Mouse (Mus musculus) left cerebral cortex, adult 2 months (tissue): Measurements from ENCODE around the gene Olfr455. TPM values are rescaled to one million over a fixed set of nuclear protein-coding genes. Genes with fewer than 3 reads are reported as not detected.

ENCODE experiments used
- DNase-seq, 2 experiments: peaks; one replicate each; pipeline ENCODE4 v3.0.0; 2021 to 2022; ENCODE audit warnings: low spot score in 2 of 2, mixed read lengths in 1 of 2; ENCODE audit errors: extremely low spot score in 1 of 2
- H3K27ac ChIP-seq: fragments of 200-600 bp; 2 replicates; pipeline ENCODE4 v1.8.1; 2022
- H3K4me3 ChIP-seq: fragments of 200-600 bp; 2 replicates; pipeline ENCODE4 v1.8.1; 2022
- CTCF ChIP-seq: fragments of 200-600 bp; IDR thresholded peaks from 2 replicates; pipeline ENCODE4 v1.8.1; 2022; ENCODE audit warnings: antibody characterized with exemption, mild to moderate bottlenecking, moderate library complexity
- intact Hi-C: fragments of 180-260 bp; cut with DNase I; formaldehyde crosslinking; loops from one replicate; pipeline ENCODE4 v1.15.1; 2025
- long read RNA-seq, 2 experiments: library from polyadenylated mRNA; stranded (forward); transcript quantifications; one replicate each; pipeline ENCODE4 v2.0.0; 2021; ENCODE audit warnings: borderline mapping rate in 2 of 2
- total RNA-seq, 2 experiments: library from RNA; stranded (reverse); gene quantifications; 2 replicates each; pipeline ENCODE4 v1.2.3; 2021

Gene Olfr455
- not detected for total RNA-seq
- long read RNA-seq, experiment 1 = 0 reads
- long read RNA-seq, experiment 2 = 0 reads

GRCm38 (mm10) chr6:42547461-42547860 lies at the start of gene Olfr455:
TSS of gene Olfr455 (minus strand) at chr6:42547587.
- TF ChIP-seq CTCF = no peak
- intact Hi-C loops = no loop called here
- no peak for DNase-seq
- no peak within 1 kb of the TSS for H3K4me3 ChIP-seq
- no peak within 1 kb of the TSS for H3K27ac ChIP-seq

- intact Hi-C loops = no loop called here
- no peak overlapping the region for H3K27ac ChIP-seq
Measured at GRCm38 (mm10) chr6:42593138-42593882, 45.9 kb upstream of the Olfr455 start.

GRCm38 (mm10) chr6:42586569-42586968 lies 39.2 kb upstream of the Olfr455 start:
- DNase-seq = no peak
- intact Hi-C loops = loop anchor here (10.0 kb wide), 2 partner anchors 262 to 982 kb away; partner anchors contain the start of genes Ephb6 and Fam131b
- TF ChIP-seq CTCF = no peak; the same call in 1 of the 2 replicates
- Histone ChIP-seq H3K27ac (no peak overlapping the region), H3K4me3 (no peak overlapping the region)

More at GRCm38 (mm10) chr6:42593138-42593882, 45.9 kb upstream of the Olfr455 start:
- TF ChIP-seq CTCF = no peak
- no peak overlapping the region for H3K4me3 ChIP-seq
- DNase-seq = no peak

- H3K27ac ChIP-seq = no peak overlapping the region
- TF ChIP-seq CTCF = peak; percentile 91
- no peak overlapping the region for H3K4me3 ChIP-seq
- peak; percentile 60 to 74 for DNase-seq
- intact Hi-C loops = loop anchor here (1.0 to 10.0 kb wide), 5 partner anchors 211 to 979 kb away; partner anchors contain the start of genes Epha1, Ephb6 and Fam131b
Measured at GRCm38 (mm10) chr6:42583488-42583872, 36.1 kb upstream of the Olfr455 start.

GRCm38 (mm10) chr6:42582741-42583487 lies 35.5 kb upstream of the Olfr455 start:
- intact Hi-C loops = loop anchor here (1.0 to 10.0 kb wide), 5 partner anchors 211 to 978 kb away; partner anchors contain the start of genes Epha1, Ephb6 and Fam131b
- Histone ChIP-seq H3K27ac (no peak overlapping the region), H3K4me3 (no peak overlapping the region)
- no peak for DNase-seq
- no peak for TF ChIP-seq CTCF

- peak; percentile 3; the same call in 1 of the 2 replicates for TF ChIP-seq CTCF
- no peak overlapping the region for H3K4me3 ChIP-seq
- no peak for DNase-seq
- H3K27ac ChIP-seq = no peak overlapping the region
- intact Hi-C loops = no loop called here
Measured at GRCm38 (mm10) chr6:42578678-42579077, 31.3 kb upstream of the Olfr455 start.

GRCm38 (mm10) chr6:42577433-42577832 lies 30.0 kb upstream of the Olfr455 start:
- intact Hi-C loops = no loop called here
- Histone ChIP-seq H3K4me3 (no peak overlapping the region), H3K27ac (no peak overlapping the region)
- DNase-seq = no peak
- TF ChIP-seq CTCF = no peak

- no peak for TF ChIP-seq CTCF
- intact Hi-C loops = no loop called here
- DNase-seq = peak in 1 of 2 experiments; percentile 14
- Histone ChIP-seq H3K27ac (no peak overlapping the region), H3K4me3 (no peak overlapping the region)
Measured at GRCm38 (mm10) chr6:42568205-42568604, 20.8 kb upstream of the Olfr455 start.

- DNase-seq = no peak
- TF ChIP-seq CTCF = no peak
- no peak overlapping the region for H3K4me3 ChIP-seq
- no peak overlapping the region for H3K27ac ChIP-seq
- intact Hi-C loops = no loop called here
Measured at GRCm38 (mm10) chr6:42566076-42566598, 18.8 kb upstream of the Olfr455 start.

GRCm38 (mm10) chr6:42562280-42562679 lies 14.9 kb upstream of the Olfr455 start:
- DNase-seq = no peak
- H3K4me3 ChIP-seq = no peak overlapping the region
- H3K27ac ChIP-seq = no peak overlapping the region
- no peak for TF ChIP-seq CTCF
- intact Hi-C loops = no loop called here

- no peak for DNase-seq
- Histone ChIP-seq H3K27ac (no peak overlapping the region), H3K4me3 (no peak overlapping the region)
- TF ChIP-seq CTCF = no peak
- intact Hi-C loops = no loop called here
Measured at GRCm38 (mm10) chr6:42560885-42561284, 13.5 kb upstream of the Olfr455 start.

GRCm38 (mm10) chr6:42558641-42559040 lies 11.3 kb upstream of the Olfr455 start:
- DNase-seq = no peak
- intact Hi-C loops = no loop called here
- H3K4me3 ChIP-seq = no peak overlapping the region

More at GRCm38 (mm10) chr6:42558641-42559040, 11.3 kb upstream of the Olfr455 start:
- TF ChIP-seq CTCF = no peak
- no peak overlapping the region for H3K27ac ChIP-seq
